Mouse (Mus musculus) c-Kit-negative CD71-positive TER-119-positive erythroid progenitor cells, embryonic 14.5 days (primary cell): ENCODE results near the gene Srrd.

ENCODE experiments used
- DNase-seq: peaks from one replicate; pipeline ENCODE4 v3.0.0-alpha.2; 2013; ENCODE audit warnings: low read depth, low spot score

Srrd gene

GRCm38 (mm10) chr5:112320379-112320778 is 22.5 kb downstream of the Srrd start:
- no peak for DNase-seq

- DNase-seq, result peak; percentile 24
Measured at GRCm38 (mm10) chr5:112319343-112319742, 23.5 kb downstream of the Srrd start.

GRCm38 (mm10) chr5:112317328-112317727 is 25.5 kb downstream of the Srrd start:
- DNase-seq, result no peak

- DNase-seq, result no peak
Measured at GRCm38 (mm10) chr5:112316468-112316867, 26.4 kb downstream of the Srrd start.

GRCm38 (mm10) chr5:112313222-112313885 is 29.5 kb downstream of the Srrd start:
- no peak for DNase-seq

- no peak for DNase-seq
Measured at GRCm38 (mm10) chr5:112305842-112306241, 37.0 kb downstream of the Srrd start.

GRCm38 (mm10) chr5:112302310-112302709 is 40.5 kb downstream of the Srrd start:
- no peak for DNase-seq

- no peak for DNase-seq
Measured at GRCm38 (mm10) chr5:112301694-112302093, 41.1 kb downstream of the Srrd start.

GRCm38 (mm10) chr5:112300721-112301308 is 42.0 kb downstream of the Srrd start:
- DNase-seq, result no peak

GRCm38 (mm10) chr5:112300112-112300511 is 42.7 kb downstream of the Srrd start:
- no peak for DNase-seq

GRCm38 (mm10) chr5:112299399-112299798 is 43.4 kb downstream of the Srrd start:
- no peak for DNase-seq

- no peak for DNase-seq
Measured at GRCm38 (mm10) chr5:112298226-112298988, 44.4 kb downstream of the Srrd start.

- DNase-seq, result no peak
Measured at GRCm38 (mm10) chr5:112297257-112297656, 45.6 kb downstream of the Srrd start.

- DNase-seq, result no peak
Measured at GRCm38 (mm10) chr5:112296404-112297181, 46.2 kb downstream of the Srrd start.

- DNase-seq, result no peak
Measured at GRCm38 (mm10) chr5:112295564-112295963, 47.3 kb downstream of the Srrd start.

GRCm38 (mm10) chr5:112295162-112295561 is 47.7 kb downstream of the Srrd start:
- no peak for DNase-seq

- DNase-seq, result no peak
Measured at GRCm38 (mm10) chr5:112294696-112295095, 48.1 kb downstream of the Srrd start.

- DNase-seq, result no peak
Measured at GRCm38 (mm10) chr5:112293800-112294199, 49.0 kb downstream of the Srrd start.

GRCm38 (mm10) chr5:112292343-112292980 is 50.4 kb downstream of the Srrd start:
- DNase-seq, result no peak

GRCm38 (mm10) chr5:112291866-112292265 is 51.0 kb downstream of the Srrd start:
- DNase-seq, result no peak

GRCm38 (mm10) chr5:112290536-112290880 is 52.3 kb downstream of the Srrd start:
- DNase-seq, result no peak
